Mouse (Mus musculus): ENCODE results near the gene Cacna2d3.

DNA sequence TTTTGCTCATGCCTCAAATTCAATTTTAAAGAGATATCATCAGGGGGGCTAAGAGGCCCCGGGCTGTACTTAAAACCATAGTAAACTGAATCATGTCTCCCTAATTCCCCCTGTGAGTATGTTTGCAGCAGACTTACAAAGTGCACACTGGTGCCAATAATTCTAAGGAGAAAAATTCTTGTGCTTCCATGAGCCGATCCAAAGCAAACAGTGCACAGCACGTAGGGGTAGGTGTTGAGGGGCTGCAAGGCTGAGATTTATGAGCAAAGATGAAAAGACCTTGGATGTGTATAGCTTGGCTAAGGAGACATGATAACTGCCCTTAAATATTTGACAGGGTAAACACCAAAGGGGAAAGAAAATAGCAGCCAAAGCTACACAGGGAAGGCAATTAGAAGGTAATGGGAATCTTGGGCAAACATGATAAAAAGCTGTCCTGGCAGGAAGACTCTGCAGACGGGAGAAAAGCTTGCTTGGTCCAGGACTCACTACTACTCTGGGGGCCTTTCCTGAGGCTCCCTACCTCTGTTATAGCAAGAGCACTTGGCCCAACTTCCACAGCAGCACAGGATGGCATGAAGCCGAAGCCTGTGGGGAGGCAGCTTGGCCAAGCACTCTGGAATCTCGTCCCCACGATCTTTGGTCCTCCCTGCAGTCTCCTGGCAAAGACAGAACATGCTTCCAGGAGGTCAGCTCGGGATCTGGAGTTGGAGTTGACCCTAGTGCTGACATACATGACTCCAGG lies 222.9 kb downstream of the Cacna2d3 start:
- TF ChIP-seq HCFC1 (IDR thresholded peaks at IDR 0.05; ENCODE audit: borderline replicate concordance, insufficient read depth, low read length), result no peak
- no peak for TF ChIP-seq CHD2 (IDR thresholded peaks at IDR 0.05; ENCODE audit: low read depth, low read length)
- TF ChIP-seq MAFK (IDR thresholded peaks at IDR 0.05; ENCODE audit: insufficient read depth, low read depth, low read length), result no peak
- no peak for TF ChIP-seq ZC3H11A (IDR thresholded peaks at IDR 0.05; ENCODE audit: borderline replicate concordance, low read depth, low read length)

Measured in ES-E14 (cell line).